Mouse (Mus musculus) T-helper 1 cell (primary cell): ENCODE data around the gene Ppm1l.

Experiments
- in situ Hi-C: fragments of 300-600 bp; cut with MboI, MseI; formaldehyde crosslinking; loops from one replicate; pipeline ENCODE4 v1.15.1; 2025; ENCODE audit warnings: high pct_unique_total_duplicates

Ppm1l gene

GRCm38 (mm10) chr3:69429319-69429718 lies 112.7 kb downstream of the Ppm1l start:
- in situ Hi-C loops, result no loop called here

- in situ Hi-C loops, result no loop called here
Observed at GRCm38 (mm10) chr3:69433580-69433979, 116.9 kb downstream of the Ppm1l start.

- in situ Hi-C loops, result no loop called here
Observed at GRCm38 (mm10) chr3:69438773-69439514, 122.3 kb downstream of the Ppm1l start.

GRCm38 (mm10) chr3:69440761-69441160 lies 124.1 kb downstream of the Ppm1l start:
- in situ Hi-C loops, result no loop called here

DNA sequence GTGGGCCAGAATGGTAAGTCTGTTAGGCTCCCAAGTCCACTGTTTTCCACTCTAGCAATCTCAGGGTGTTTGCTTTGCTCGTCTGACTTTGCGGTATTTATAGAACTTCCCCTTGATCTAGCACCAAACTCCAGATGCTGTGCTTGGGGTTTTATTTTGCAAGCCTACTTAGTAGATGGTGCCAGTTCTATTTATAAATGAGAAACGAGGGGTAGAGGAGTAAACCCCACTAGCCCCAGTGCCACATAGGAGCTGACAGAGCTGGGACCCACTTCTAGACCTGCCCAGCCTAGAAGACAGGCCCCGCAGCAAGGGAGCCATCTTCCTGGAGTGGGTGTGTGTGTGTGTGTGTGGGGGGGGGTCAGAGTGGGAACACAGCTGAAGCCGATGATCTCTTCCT lies 130.3 kb downstream of the Ppm1l start:
- in situ Hi-C loops, result no loop called here

- in situ Hi-C loops, result no loop called here
Observed at GRCm38 (mm10) chr3:69449041-69449440, 132.4 kb downstream of the Ppm1l start.

GRCm38 (mm10) chr3:69454330-69454729 lies 137.7 kb downstream of the Ppm1l start:
- in situ Hi-C loops, result no loop called here

GRCm38 (mm10) chr3:69456071-69456470 lies 139.4 kb downstream of the Ppm1l start:
- in situ Hi-C loops, result no loop called here

DNA sequence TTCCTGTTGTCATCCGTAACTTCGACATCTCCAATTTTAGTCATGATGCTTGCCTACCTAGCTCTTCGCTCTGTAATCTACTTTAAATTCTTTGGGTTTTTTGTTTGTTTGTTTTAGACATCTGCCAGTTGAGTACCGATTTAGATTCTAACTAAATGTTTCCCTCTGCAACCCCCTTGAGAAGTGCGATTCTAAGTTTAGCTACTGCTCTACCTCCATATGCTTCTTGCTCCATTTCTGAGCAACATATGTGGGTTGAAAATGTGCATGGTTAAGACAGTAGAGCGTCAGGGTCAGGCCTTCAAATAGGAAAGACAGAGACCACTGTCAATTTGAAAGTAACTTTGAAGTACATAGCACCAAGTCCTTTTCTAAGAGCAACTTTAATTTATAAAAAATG lies 142.1 kb downstream of the Ppm1l start:
- in situ Hi-C loops, result no loop called here

- in situ Hi-C loops, result no loop called here
Observed at GRCm38 (mm10) chr3:69461956-69462355, 145.3 kb downstream of the Ppm1l start.

- in situ Hi-C loops, result no loop called here
Observed at GRCm38 (mm10) chr3:69465751-69466150, 149.1 kb downstream of the Ppm1l start.

DNA sequence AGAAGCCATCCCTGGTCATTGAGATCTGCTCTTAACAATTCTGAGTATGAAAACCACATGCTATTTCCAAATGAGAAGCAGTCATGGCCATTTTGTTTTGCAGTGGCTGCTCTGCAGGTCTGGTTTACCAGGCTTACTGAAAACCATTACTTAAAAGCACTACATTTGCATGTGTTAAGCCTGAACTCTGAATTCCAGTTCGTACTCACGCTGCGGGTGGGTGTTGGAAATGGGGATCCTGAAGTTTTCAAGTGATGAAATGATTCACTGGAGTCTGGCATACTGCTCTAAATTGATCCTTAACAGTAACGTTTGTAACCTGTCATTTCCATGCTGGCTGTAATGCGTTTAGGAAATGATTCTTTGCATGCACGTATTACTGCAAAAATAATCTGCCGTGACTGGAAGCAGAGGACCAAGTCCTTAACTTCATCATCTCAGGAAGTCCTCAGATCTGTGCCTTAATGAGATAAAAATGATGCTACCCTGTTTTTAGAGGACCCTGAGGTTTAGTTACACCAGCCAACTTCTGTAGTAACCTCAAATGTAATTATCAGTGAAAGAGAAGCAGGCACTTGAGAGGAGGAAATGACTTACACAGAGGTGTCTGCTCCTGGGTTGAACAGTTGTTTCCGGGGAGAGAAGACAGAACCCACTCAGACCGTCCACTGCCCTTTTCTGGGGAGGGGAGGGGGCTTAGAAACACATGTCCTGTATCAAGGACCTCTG lies 151.8 kb downstream of the Ppm1l start:
- in situ Hi-C loops, result no loop called here

GRCm38 (mm10) chr3:69469463-69470141 lies 152.9 kb downstream of the Ppm1l start:
- in situ Hi-C loops, result no loop called here

- in situ Hi-C loops, result no loop called here
Observed at GRCm38 (mm10) chr3:69470142-69470796, 153.6 kb downstream of the Ppm1l start.

DNA sequence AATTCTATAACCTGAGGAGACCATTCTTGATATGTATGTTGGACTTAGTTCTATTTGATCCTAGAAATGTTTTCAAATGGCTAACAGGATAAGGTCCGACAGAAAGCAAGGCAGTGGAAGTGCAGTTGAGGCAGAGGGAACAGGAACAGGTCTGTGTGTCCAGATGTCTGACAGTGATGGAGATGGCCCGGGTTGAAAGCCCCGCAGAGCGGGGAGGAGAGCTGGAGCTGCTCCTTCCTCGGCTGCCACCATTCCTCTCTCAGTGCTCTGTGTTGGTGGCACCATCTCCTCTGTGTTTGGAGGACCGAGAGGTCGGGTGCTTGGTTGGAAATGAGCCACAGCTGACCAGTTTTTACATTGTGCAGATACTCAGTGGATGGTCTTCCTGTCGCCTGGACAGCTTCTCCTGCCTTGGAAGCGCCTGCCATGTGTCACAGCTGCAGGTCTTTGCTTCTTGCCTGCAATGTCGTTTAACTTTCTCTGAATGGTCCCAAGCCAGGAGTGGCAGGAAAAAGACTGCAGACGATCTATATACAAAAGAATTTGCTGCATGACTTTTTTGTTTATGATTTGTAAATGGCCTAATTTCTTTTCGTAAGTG lies 159.3 kb downstream of the Ppm1l start:
- in situ Hi-C loops, result loop anchor here (5.0 kb wide), 1 partner anchor 229 kb away; no protein-coding TSS in a partner anchor

DNA sequence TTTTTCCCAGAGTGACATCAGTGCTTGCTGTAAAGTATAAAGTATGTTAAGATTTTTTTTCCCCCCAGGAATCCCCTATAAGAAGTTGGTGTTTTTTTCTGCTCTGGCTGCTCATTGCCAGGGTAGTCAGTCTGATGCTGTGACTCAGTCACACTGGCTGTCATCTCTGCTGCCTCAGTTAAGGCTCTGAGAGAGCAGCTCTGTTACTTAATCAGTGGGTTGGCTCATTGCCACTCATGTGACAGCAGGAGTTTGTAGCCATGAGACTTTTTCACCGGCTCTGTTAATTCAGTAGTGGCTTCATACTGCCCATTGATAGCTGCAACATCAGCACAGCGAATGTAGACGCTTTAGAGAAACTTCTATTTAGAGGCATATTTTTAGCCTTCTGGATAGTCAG lies 163.3 kb downstream of the Ppm1l start:
- in situ Hi-C loops, result loop anchor here (5.0 kb wide), 1 partner anchor 233 kb away; no protein-coding TSS in a partner anchor

- in situ Hi-C loops, result no loop called here
Observed at GRCm38 (mm10) chr3:69481835-69482234, 165.2 kb downstream of the Ppm1l start.

GRCm38 (mm10) chr3:69484006-69484574 lies 167.4 kb downstream of the Ppm1l start:
- in situ Hi-C loops, result no loop called here

DNA sequence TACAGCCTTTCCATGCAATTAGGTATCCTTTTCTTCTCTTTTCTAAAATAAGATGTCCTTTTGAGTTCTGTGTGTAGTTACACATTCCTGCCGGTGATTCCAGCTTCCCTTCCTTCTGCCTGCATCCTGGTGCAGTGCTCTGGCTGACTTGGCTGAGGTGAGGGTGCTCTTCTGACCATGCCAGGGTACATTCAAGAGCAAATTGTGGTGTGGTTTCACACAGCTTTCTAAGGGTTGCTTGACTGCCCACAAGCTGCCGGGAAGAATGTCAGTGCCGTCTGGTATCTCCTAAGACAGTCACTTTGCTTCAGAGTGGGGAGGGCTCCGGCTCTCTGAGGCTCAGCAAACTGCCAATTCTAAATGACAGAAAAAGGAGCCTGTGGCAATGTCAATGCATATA lies 167.9 kb downstream of the Ppm1l start:
- in situ Hi-C loops, result no loop called here

DNA sequence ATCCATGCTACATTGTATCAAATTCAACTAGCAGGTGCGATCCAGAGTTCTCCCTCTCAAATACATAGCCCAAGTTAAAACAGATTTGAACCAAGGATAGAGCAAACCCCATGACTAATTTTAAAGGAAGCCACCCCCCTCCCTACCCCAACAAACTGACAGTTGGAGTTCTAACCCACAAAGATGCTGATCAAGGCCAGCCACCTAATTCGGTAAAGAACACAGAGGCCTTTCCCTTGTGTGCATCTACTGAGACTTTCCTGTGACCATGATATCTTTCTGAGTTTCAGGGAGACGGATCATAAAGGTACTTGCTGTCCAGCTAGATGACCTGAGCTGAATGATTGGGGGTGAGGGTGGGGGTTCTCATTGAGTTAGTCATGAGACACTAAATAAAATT lies 168.7 kb downstream of the Ppm1l start:
- in situ Hi-C loops, result no loop called here

DNA sequence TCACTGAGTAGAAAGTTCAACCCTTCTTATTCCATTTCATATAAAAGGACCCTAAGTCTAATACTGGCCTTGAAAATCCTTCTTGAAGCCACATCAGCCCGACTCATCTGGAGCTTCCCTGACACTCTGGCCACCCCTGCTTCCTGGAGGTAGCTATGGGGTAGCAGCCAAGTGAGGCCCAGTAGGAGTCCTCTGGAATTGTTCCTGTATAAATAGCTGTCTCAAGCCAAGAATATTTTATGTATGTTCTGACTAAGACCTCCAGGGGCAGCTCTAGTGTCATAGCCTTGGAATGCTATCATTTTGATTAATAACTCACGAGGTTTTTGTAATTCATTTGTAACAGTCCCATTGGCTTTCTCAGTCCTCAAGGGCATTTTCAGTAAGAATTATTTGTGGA lies 169.1 kb downstream of the Ppm1l start:
- in situ Hi-C loops, result no loop called here
